Mouse (Mus musculus): ENCODE results near the gene Dip2a. TPM values are rescaled to one million over a fixed set of nuclear protein-coding genes. Genes with fewer than 3 reads are reported as not detected.

Gene Dip2a
- total RNA-seq, 2 experiments from 2014 or later, result 4.7 to 5.5 TPM

- DNase-seq, result no peak
Measured at GRCm38 (mm10) chr10:76246601-76247000, 98.5 kb downstream of the Dip2a start.

GRCm38 (mm10) chr10:76245106-76245505, 100.0 kb downstream of the Dip2a start:
- no peak for DNase-seq

GRCm38 (mm10) chr10:76239401-76239800, 105.7 kb downstream of the Dip2a start:
- DNase-seq, result no peak

GRCm38 (mm10) chr10:76237341-76238225, 107.5 kb downstream of the Dip2a start, which contains the start of gene Prmt2:
TSS of gene Prmt2 (minus strand) at chr10:76237865.
- DNase-seq, result peak; percentile 86

GRCm38 (mm10) chr10:76229627-76230026, 115.5 kb downstream of the Dip2a start:
- no peak for DNase-seq

GRCm38 (mm10) chr10:76225944-76226343, 119.1 kb downstream of the Dip2a start:
- DNase-seq, result no peak

- no peak for DNase-seq
Measured at GRCm38 (mm10) chr10:76218240-76218639, 126.9 kb downstream of the Dip2a start.

- no peak for DNase-seq
Measured at GRCm38 (mm10) chr10:76217056-76217455, 128.0 kb downstream of the Dip2a start.

GRCm38 (mm10) chr10:76214161-76214560, 130.9 kb downstream of the Dip2a start:
- no peak for DNase-seq

- DNase-seq, result no peak
Measured at GRCm38 (mm10) chr10:76212121-76212520, 133.0 kb downstream of the Dip2a start.

- no peak for DNase-seq
Measured at GRCm38 (mm10) chr10:76210806-76211205, 134.3 kb downstream of the Dip2a start.

Other genes starting within 250 kb of the Dip2a start
- not detected for gene Slc5a4b, start 234.3 kb downstream of the Dip2a start, total RNA-seq (2021)
- not detected for gene Slc5a4a, start 197.8 kb downstream of the Dip2a start, total RNA-seq (2021)
- 1 to 10 TPM; 2.7 to 4.4 TPM for gene Prmt2, start 107.4 kb downstream of the Dip2a start, total RNA-seq (2021)
- 1 to 10 TPM; 4.3 to 6.1 TPM for gene S100b, start 91.4 kb downstream of the Dip2a start, total RNA-seq (2021)
- not detected for gene AC141477.1, start 95.2 kb upstream of the Dip2a start, total RNA-seq (2021)
- 10 to 100 TPM; 49.1 to 55.2 TPM for gene Pcnt, start 97.5 kb upstream of the Dip2a start, total RNA-seq (2021)
- gene 2610028H24Rik, start 103.8 kb upstream of the Dip2a start, total RNA-seq (2021), result under 1 TPM; 0.29 to 0.31 TPM
- gene Mcm3ap, start 123.6 kb upstream of the Dip2a start, total RNA-seq (2021), result 10 to 100 TPM; 17.2 to 19.2 TPM
- gene Ybey, start 123.8 kb upstream of the Dip2a start, total RNA-seq (2021), result 1 to 10 TPM; 3.6 to 3.9 TPM
- 1 to 10 TPM; 4.2 to 4.9 TPM for gene Lss, start 186.3 kb upstream of the Dip2a start, total RNA-seq (2021)
- gene Spatc1l, start 217.0 kb upstream of the Dip2a start, total RNA-seq (2021), result not detected
- not detected for gene Ftcd, start 230.4 kb upstream of the Dip2a start, total RNA-seq (2021)

Measured in gastrocnemius, postnatal 25 days (tissue).